Mouse (Mus musculus) MEL (cell line): ENCODE measurements around the gene Pcmt1. TPM values are rescaled to one million over a fixed set of nuclear protein-coding genes. Genes with fewer than 3 reads are reported as not detected.

Experiments
- DNase-seq: peaks from one replicate; pipeline ENCODE4 v3.0.0; 2011; ENCODE audit warnings: low read depth, low spot score
- H3K27ac ChIP-seq: 2 replicates; pipeline ENCODE4 v1.5.1; 2012; ENCODE audit warnings: low read depth, mild to moderate bottlenecking, control low read depth, low read length, moderate library complexity; ENCODE audit not compliant: control insufficient read depth
- H3K27me3 ChIP-seq, 2 experiments: fragments of 150-350 bp in 1 of 2; sonication (generic) in 1 of 2; 2 replicates each; pipeline ENCODE4 v1.6.1; 2012; ENCODE audit warnings: low read length in 2 of 2, mild to moderate bottlenecking in 2 of 2, improper control_type of control experiment in 1 of 2, moderate library complexity in 1 of 2; ENCODE audit not compliant: insufficient read depth in 2 of 2, control insufficient read depth in 1 of 2
- H3K36me3 ChIP-seq, 2 experiments: 2 replicates each; pipeline ENCODE4 v1.6.1; 2012 to 2014; ENCODE audit warnings: low read length in 2 of 2, improper control_type of control experiment in 1 of 2, inconsistent platforms in 1 of 2, mild to moderate bottlenecking in 1 of 2; ENCODE audit not compliant: insufficient read depth in 2 of 2, control insufficient read depth in 1 of 2
- H3K4me1 ChIP-seq, 2 experiments: fragments of 150-350 bp in 1 of 2; sonication (generic) in 1 of 2; 2 replicates each; pipeline ENCODE4 v1.6.1; 2012; ENCODE audit warnings: low read length in 2 of 2, improper control_type of control experiment in 1 of 2, mild to moderate bottlenecking in 1 of 2; ENCODE audit not compliant: insufficient read depth in 2 of 2, control insufficient read depth in 1 of 2
- H3K4me3 ChIP-seq, 2 experiments: fragments of 150-350 bp in 1 of 2; sonication (generic) in 1 of 2; 2 replicates each; pipeline ENCODE4 v1.5.1; 2012; ENCODE audit warnings: low read depth in 2 of 2, low read length in 2 of 2, mild to moderate bottlenecking in 2 of 2, moderate library complexity in 2 of 2, control low read depth in 1 of 2, improper control_type of control experiment in 1 of 2; ENCODE audit not compliant: control insufficient read depth in 1 of 2, insufficient read depth in 1 of 2
- H3K79me2 ChIP-seq: 2 replicates; pipeline ENCODE4 v1.6.1; 2012; ENCODE audit warnings: mild to moderate bottlenecking, low read length, moderate library complexity; ENCODE audit not compliant: control insufficient read depth, poor library complexity, insufficient read depth
- H3K9ac ChIP-seq: 2 replicates; pipeline ENCODE4 v1.6.1; 2012; ENCODE audit warnings: low read depth, mild to moderate bottlenecking, control low read depth, low read length, moderate library complexity; ENCODE audit not compliant: control insufficient read depth, poor library complexity, severe bottlenecking
- H3K9me3 ChIP-seq: fragments of 150-350 bp; sonication (generic); replicated peaks from 2 replicates; pipeline ENCODE4 v1.6.1; 2012; ENCODE audit warnings: mild to moderate bottlenecking, low read length, improper control_type of control experiment, moderate library complexity; ENCODE audit not compliant: insufficient read depth
- BHLHE40 ChIP-seq: IDR thresholded peaks from 2 replicates; pipeline ENCODE4 v1.6.1; 2012; ENCODE audit warnings: low read depth, mild to moderate bottlenecking, inconsistent platforms, low read length, improper control_type of control experiment, borderline replicate concordance
- CTCF ChIP-seq, 3 experiments: IDR thresholded peaks in 2 of 3; conservative IDR thresholded peaks in 1 of 3; 2 replicates each; pipeline ENCODE4 v1.5.1; 2011 to 2012; ENCODE audit warnings: low read length in 3 of 3, low read depth in 2 of 3, mild to moderate bottlenecking in 2 of 3, improper control_type of control experiment in 1 of 3, inconsistent platforms in 1 of 3, mixed read lengths in 1 of 3, moderate library complexity in 1 of 3; ENCODE audit not compliant: control insufficient read depth in 1 of 3, insufficient read depth in 1 of 3, poor library complexity in 1 of 3, severe bottlenecking in 1 of 3
- EP300 ChIP-seq, 2 experiments: IDR thresholded peaks; 2 replicates each; pipeline ENCODE4 v1.6.1; 2011; ENCODE audit warnings: improper control_type of control experiment in 2 of 2, low read length in 2 of 2, low read depth in 1 of 2, mild to moderate bottlenecking in 1 of 2
- ETS1 ChIP-seq: IDR thresholded peaks from 2 replicates; pipeline ENCODE4 v1.6.1; 2012; ENCODE audit warnings: low read depth, mild to moderate bottlenecking, inconsistent platforms, low read length, improper control_type of control experiment, moderate library complexity
- JUND ChIP-seq: IDR thresholded peaks from 2 replicates; pipeline ENCODE4 v1.6.1; 2011; ENCODE audit warnings: low read depth, mild to moderate bottlenecking, improper control_type of control experiment, low read length
- MAFK ChIP-seq: IDR thresholded peaks from 2 replicates; pipeline ENCODE4 v1.6.1; 2011; ENCODE audit warnings: low read depth, mild to moderate bottlenecking, low read length, improper control_type of control experiment, borderline replicate concordance
- MAX ChIP-seq: IDR thresholded peaks from 2 replicates; pipeline ENCODE4 v1.6.1; 2011; ENCODE audit warnings: low read length, improper control_type of control experiment
- MAZ ChIP-seq: IDR thresholded peaks from 2 replicates; pipeline ENCODE4 v1.6.1; 2012; ENCODE audit warnings: low read depth, mild to moderate bottlenecking, inconsistent platforms, low read length, improper control_type of control experiment
- MXI1 ChIP-seq: IDR thresholded peaks from 2 replicates; pipeline ENCODE4 v1.6.1; 2011; ENCODE audit warnings: mild to moderate bottlenecking, low read depth, low read length, improper control_type of control experiment
- MYC ChIP-seq: IDR thresholded peaks from 2 replicates; pipeline ENCODE4 v1.6.1; 2011; ENCODE audit warnings: low read depth, mild to moderate bottlenecking, low read length, improper control_type of control experiment, moderate library complexity
- NELFE ChIP-seq: IDR thresholded peaks from 2 replicates; pipeline ENCODE4 v1.6.1; 2011; ENCODE audit warnings: low read depth, low read length, improper control_type of control experiment
- NRF1 ChIP-seq: IDR thresholded peaks from 2 replicates; pipeline ENCODE4 v1.6.1; 2014; ENCODE audit warnings: low read depth, mild to moderate bottlenecking, inconsistent platforms, low read length, improper control_type of control experiment, moderate library complexity; ENCODE audit not compliant: poor library complexity, insufficient read depth, severe bottlenecking
- POLR2A ChIP-seq, 2 experiments: IDR thresholded peaks; 2 replicates each; pipeline ENCODE4 v1.6.1; 2011 to 2012; ENCODE audit warnings: low read length in 2 of 2, mild to moderate bottlenecking in 2 of 2, control low read depth in 1 of 2, improper control_type of control experiment in 1 of 2, low read depth in 1 of 2, moderate library complexity in 1 of 2; ENCODE audit not compliant: control insufficient read depth in 1 of 2, insufficient read depth in 1 of 2, poor library complexity in 1 of 2
- POLR2AphosphoS2 ChIP-seq: IDR thresholded peaks from 2 replicates; pipeline ENCODE4 v1.6.1; 2011; ENCODE audit warnings: low read length, improper control_type of control experiment
- POLR2AphosphoS5 ChIP-seq: IDR thresholded peaks from 2 replicates; pipeline ENCODE4 v1.6.1; 2012; ENCODE audit warnings: low read depth, borderline replicate concordance, mild to moderate bottlenecking, inconsistent platforms, low read length, moderate library complexity, mixed read lengths
- RAD21 ChIP-seq: IDR thresholded peaks from 2 replicates; pipeline ENCODE4 v1.6.1; 2011; ENCODE audit warnings: mild to moderate bottlenecking, low read depth, low read length, improper control_type of control experiment
- SIN3A ChIP-seq: IDR thresholded peaks from 2 replicates; pipeline ENCODE4 v1.6.1; 2012; ENCODE audit warnings: low read length, improper control_type of control experiment, inconsistent platforms
- TBP ChIP-seq: IDR thresholded peaks from 2 replicates; pipeline ENCODE4 v1.8.0; 2011; ENCODE audit warnings: low read depth, low read length, improper control_type of control experiment
- polyA plus RNA-seq, 2 experiments: library from polyadenylated mRNA; stranded (reverse) in 1 of 2; unstranded in 1 of 2; fragments of >175 nt in 1 of 2; fragments of >200 nt in 1 of 2; gene quantifications; 2 replicates each; pipeline versions ENCODE4 v1.2.1 to v1.2.4; 2012; ENCODE audit warnings: low replicate concordance in 2 of 2, low read depth in 1 of 2; ENCODE audit not compliant: insufficient read length in 2 of 2, insufficient read depth in 1 of 2, missing spikeins in 1 of 2
- total RNA-seq: library from RNA; depleted of rRNA; stranded (reverse); fragments of 300-350 nt; gene quantifications from 2 replicates; pipeline ENCODE4 v1.2.3, GENCODE M21; 2012

Pcmt1 gene
- total and polyA plus RNA-seq, 3 experiments = 90.7 to 121 TPM; not detected in 1

- Histone ChIP-seq H3K9ac (no peak overlapping the region), H3K79me2 (peaks cover 28% of the 10 kb centered on the region), H3K4me1 (no peaks in the 10 kb centered on the region), H3K27me3 (no peaks in the 10 kb centered on the region), H3K36me3 (peaks cover 0 to 23% of the 10 kb centered on the region in 2 experiments; a peak in 2 of 4 replicates), H3K4me3 (no peak overlapping the region), H3K9me3 (no peaks in the 10 kb centered on the region), H3K27ac (no peak overlapping the region)
- no peak for TF ChIP-seq TBP
- no peak for TF ChIP-seq BHLHE40
- no peak for TF ChIP-seq EP300 (IDR thresholded peaks at IDR 0.05; ENCODE audit: low read depth in 1 of 2, low read length in 2 of 2)
- no peak for TF ChIP-seq MAZ
- no peak for TF ChIP-seq SIN3A
- TF ChIP-seq MAX = no peak
- no peak for TF ChIP-seq JUND
- no peak for TF ChIP-seq POLR2AphosphoS2
- TF ChIP-seq CTCF (IDR thresholded peaks at IDR 0.05 in 2 of 3, conservative IDR thresholded peaks at IDR 0.05 in 1 of 3; ENCODE audit: control insufficient read depth in 1 of 3, insufficient read depth in 1 of 3, low read depth in 2 of 3, low read length in 3 of 3, poor library complexity in 1 of 3, severe bottlenecking in 1 of 3) = no peak
- TF ChIP-seq POLR2AphosphoS5 = no peak
- TF ChIP-seq MAFK = no peak
- TF ChIP-seq NRF1 = no peak
- DNase-seq = no peak
Measured at GRCm38 (mm10) chr10:7649059-7649458, 31.9 kb downstream of the Pcmt1 start.

- Histone ChIP-seq H3K9ac (no peak overlapping the region), H3K27ac (no peak overlapping the region), H3K79me2 (peaks cover 8% of the 10 kb centered on the region), H3K4me3 (no peak overlapping the region), H3K27me3 (no peaks in the 10 kb centered on the region), H3K36me3 (peaks cover 0 to 33% of the 10 kb centered on the region in 2 experiments; a peak in 2 of 4 replicates), H3K9me3 (no peaks in the 10 kb centered on the region), H3K4me1 (no peaks in the 10 kb centered on the region)
- DNase-seq = no peak
- TF ChIP-seq POLR2A (IDR thresholded peaks at IDR 0.05; ENCODE audit: control insufficient read depth in 1 of 2, insufficient read depth in 1 of 2, low read depth in 1 of 2, low read length in 2 of 2, poor library complexity in 1 of 2) = no peak
- TF ChIP-seq NELFE = no peak
- no peak for TF ChIP-seq RAD21
- no peak for TF ChIP-seq MXI1
- TF ChIP-seq MYC = no peak
Measured at GRCm38 (mm10) chr10:7645911-7646310, 35.0 kb downstream of the Pcmt1 start.

GRCm38 (mm10) chr10:7640366-7640765 is 40.6 kb downstream of the Pcmt1 start:
- Histone ChIP-seq H3K27ac (no peak overlapping the region), H3K27me3 (no peaks in the 10 kb centered on the region), H3K9ac (no peak overlapping the region), H3K4me3 (no peak overlapping the region), H3K9me3 (no peaks in the 10 kb centered on the region), H3K79me2 (peaks cover 2% of the 10 kb centered on the region; the same call in 1 of the 2 replicates), H3K36me3 (peaks cover 0 to 31% of the 10 kb centered on the region in 2 experiments; a peak in 2 of 4 replicates), H3K4me1 (no peaks in the 10 kb centered on the region)
- DNase-seq = no peak
- TF ChIP-seq POLR2A (IDR thresholded peaks at IDR 0.05; ENCODE audit: control insufficient read depth in 1 of 2, insufficient read depth in 1 of 2, low read depth in 1 of 2, low read length in 2 of 2, poor library complexity in 1 of 2) = no peak
- TF ChIP-seq JUND = no peak
- no peak for TF ChIP-seq ETS1
